Mouse (Mus musculus) hindbrain, postnatal 0 days (tissue): ENCODE results near the gene Nmur1. TPM values are rescaled to one million over a fixed set of nuclear protein-coding genes. Genes with fewer than 3 reads are reported as not detected.
A peak's percentile ranks its signal among the peaks of the same experiment; 100 is the strongest.

Source experiments
- ATAC-seq: fragments of 200-750 bp; cut with Nextera tagmentation; 2 replicates; pipeline ENCODE4 v1.8.0; 2017; ENCODE audit warnings: mild to moderate bottlenecking, moderate TSS enrichment, moderate library complexity
- DNase-seq: peaks from one replicate; pipeline ENCODE4 v3.0.0-alpha.2; 2015; ENCODE audit warnings: low spot score
- H3K27ac ChIP-seq: fragments of 300-500 bp; sonication (generic); 2 replicates; pipeline ENCODE4 v1.5.1; 2014; ENCODE audit warnings: mild to moderate bottlenecking
- H3K27me3 ChIP-seq: fragments of 300-500 bp; sonication (generic); 2 replicates; pipeline ENCODE4 v1.6.1; 2014; ENCODE audit warnings: low read length, mixed read lengths; ENCODE audit not compliant: insufficient read depth
- H3K36me3 ChIP-seq: fragments of 300-500 bp; sonication (generic); 2 replicates; pipeline ENCODE4 v1.6.1; 2014; ENCODE audit warnings: low read length, mixed read lengths; ENCODE audit not compliant: insufficient read depth
- H3K4me1 ChIP-seq: fragments of 300-500 bp; sonication (generic); 2 replicates; pipeline ENCODE4 v1.6.1; 2014; ENCODE audit warnings: antibody characterized with exemption, low read length, mixed read lengths; ENCODE audit not compliant: insufficient read depth
- H3K4me2 ChIP-seq: fragments of 300-500 bp; sonication (generic); 2 replicates; pipeline ENCODE4 v1.6.1; 2014; ENCODE audit warnings: low read depth, mild to moderate bottlenecking, low read length, moderate library complexity, mixed read lengths
- H3K4me3 ChIP-seq: fragments of 300-500 bp; sonication (generic); 2 replicates; pipeline ENCODE4 v1.5.1; 2014; ENCODE audit warnings: low read length
- H3K9ac ChIP-seq: fragments of 300-500 bp; sonication (generic); replicated peaks from 2 replicates; pipeline ENCODE4 v1.6.1; 2014; ENCODE audit warnings: mild to moderate bottlenecking, low read length, moderate library complexity, mixed read lengths
- H3K9me3 ChIP-seq: fragments of 300-500 bp; sonication (generic); 2 replicates; pipeline ENCODE4 v1.6.1; 2016; ENCODE audit warnings: low read length, mixed read lengths
- CTCF ChIP-seq: IDR thresholded peaks from 2 replicates; pipeline ENCODE4 v1.5.1; 2016; ENCODE audit warnings: antibody characterized with exemption, control low read depth, low read depth
- WGBS: fragments of 180-500 bp; shearing (Covaris S2); extraction: QIAGEN DNeasy Blood & Tissue Kit; methylation state at CpG from one replicate; pipeline ENCODE4 v1.1.7; 2014; 5-methylcytosine and 5-hydroxymethylcytosine counted together
- polyA plus RNA-seq: library from polyadenylated mRNA; unstranded; fragments of >200 nt; fragmentation: Nextera tagmentation; extraction: Ambion mirVana; gene quantifications from 2 replicates; pipeline ENCODE4 v1.2.1, GENCODE M21; 2015
- total RNA-seq: library from RNA; depleted of rRNA; stranded (reverse); fragments of >200 nt; gene quantifications from 2 replicates; pipeline ENCODE4 v1.2.3, GENCODE M21; 2014

The Nmur1 gene
- total and polyA plus RNA-seq, 2 experiments from 2014 or later, result 0.16 to 0.24 TPM

- H3K9me3 ChIP-seq, result no peaks in the 10 kb centered on the region
- WGBS, result 28% methylated on average over 4 of the region's 4 CpGs
- no peaks in the 10 kb centered on the region for H3K36me3 ChIP-seq
- no peak for TF ChIP-seq CTCF
- H3K9ac ChIP-seq, result no peak overlapping the region
- peaks cover 6% of the 10 kb centered on the region for H3K4me1 ChIP-seq
- H3K4me2 ChIP-seq, result no peak overlapping the region
- no peaks in the 10 kb centered on the region for H3K27me3 ChIP-seq
- H3K4me3 ChIP-seq, result no peak overlapping the region
- DNase-seq (no peak), ATAC-seq (no peak)
- H3K27ac ChIP-seq, result peak overlapping the region; percentile 57
Measured at GRCm38 (mm10) chr1:86448272-86448671, 22.2 kb upstream of the Nmur1 start.

GRCm38 (mm10) chr1:86447596-86448171 is 21.7 kb upstream of the Nmur1 start:
- H3K27ac ChIP-seq, result peak overlapping the region; percentile 57
- peak; percentile 46 for DNase-seq
- H3K27me3 ChIP-seq, result no peaks in the 10 kb centered on the region
- no peaks in the 10 kb centered on the region for H3K36me3 ChIP-seq
- ATAC-seq, result no peak
- H3K4me2 ChIP-seq, result no peak overlapping the region
- no peak overlapping the region for H3K9ac ChIP-seq
- H3K4me3 ChIP-seq, result no peak overlapping the region
- peaks cover 7% of the 10 kb centered on the region for H3K4me1 ChIP-seq
- WGBS, result 27% methylated on average over 13 of the region's 13 CpGs
- H3K9me3 ChIP-seq, result no peaks in the 10 kb centered on the region
- no peak for TF ChIP-seq CTCF

- ATAC-seq, result no peak
- 55% methylated on average over 8 of the region's 8 CpGs for WGBS
Measured at GRCm38 (mm10) chr1:86443386-86444172, 17.6 kb upstream of the Nmur1 start.

GRCm38 (mm10) chr1:86442832-86443231 is 16.8 kb upstream of the Nmur1 start:
- Histone ChIP-seq H3K4me1 (peaks cover 16% of the 10 kb centered on the region), H3K27ac (peak overlapping the region; percentile 99), H3K4me2 (peak overlapping the region; percentile 86), H3K4me3 (peak overlapping the region; percentile 49), H3K36me3 (no peaks in the 10 kb centered on the region), H3K27me3 (no peaks in the 10 kb centered on the region), H3K9ac (peak overlapping the region; percentile 86), H3K9me3 (no peaks in the 10 kb centered on the region)
- DNase-seq (no peak), ATAC-seq (peak; percentile 41; the same call in 1 of the 2 replicates)
- no peak for TF ChIP-seq CTCF
- under 1% methylated on average over 24 of the region's 24 CpGs for WGBS

More at GRCm38 (mm10) chr1:86443386-86444172, 17.6 kb upstream of the Nmur1 start:
- no peak for TF ChIP-seq CTCF
- peaks cover 16% of the 10 kb centered on the region for H3K4me1 ChIP-seq
- no peak for DNase-seq
- H3K4me3 ChIP-seq, result peak overlapping the region; percentile 49; the same call in 1 of the 2 replicates
- peak overlapping the region; percentile 86 for H3K4me2 ChIP-seq
- no peaks in the 10 kb centered on the region for H3K27me3 ChIP-seq
- peak overlapping the region; percentile 99 for H3K27ac ChIP-seq
- H3K36me3 ChIP-seq, result no peaks in the 10 kb centered on the region
- peak overlapping the region; percentile 86; the same call in 1 of the 2 replicates for H3K9ac ChIP-seq
- H3K9me3 ChIP-seq, result no peaks in the 10 kb centered on the region

- H3K4me2 ChIP-seq, result peak overlapping the region; percentile 86
- TF ChIP-seq CTCF, result no peak
- peak overlapping the region; percentile 86 for H3K9ac ChIP-seq
- H3K27ac ChIP-seq, result peak overlapping the region; percentile 99
- H3K4me3 ChIP-seq, result peak overlapping the region; percentile 49
- ATAC-seq (peak; percentile 74), DNase-seq (peak; percentile 88)
- no peaks in the 10 kb centered on the region for H3K9me3 ChIP-seq
- WGBS, result under 1% methylated on average over 80 of the region's 81 CpGs
- no peaks in the 10 kb centered on the region for H3K36me3 ChIP-seq
- H3K27me3 ChIP-seq, result no peaks in the 10 kb centered on the region
- peaks cover 13% of the 10 kb centered on the region for H3K4me1 ChIP-seq
Measured at GRCm38 (mm10) chr1:86441980-86442831, 16.2 kb upstream of the Nmur1 start.

- peak overlapping the region; percentile 86 for H3K4me2 ChIP-seq
- peak overlapping the region; percentile 99 for H3K27ac ChIP-seq
- H3K36me3 ChIP-seq, result no peaks in the 10 kb centered on the region
- peak overlapping the region; percentile 86 for H3K9ac ChIP-seq
- no peak for DNase-seq
- no peaks in the 10 kb centered on the region for H3K9me3 ChIP-seq
- peaks cover 13% of the 10 kb centered on the region for H3K4me1 ChIP-seq
- WGBS, result 2% methylated on average over 5 of the region's 5 CpGs
- H3K27me3 ChIP-seq, result no peaks in the 10 kb centered on the region
- TF ChIP-seq CTCF, result no peak
- ATAC-seq, result no peak
- peak overlapping the region; percentile 49 for H3K4me3 ChIP-seq
Measured at GRCm38 (mm10) chr1:86441724-86441979, 15.6 kb upstream of the Nmur1 start.
